Mouse (Mus musculus): Measurements from ENCODE around the gene Gm4737. TPM values are rescaled to one million over a fixed set of nuclear protein-coding genes. Genes with fewer than 3 reads are reported as not detected.

Gene Gm4737
- total RNA-seq, 2 experiments from 2014 or later: 12.5 to 17.5 TPM

Other genes with a start within 250 kb of the Gm4737 start
- gene Phldb2, start 201.5 kb downstream of the Gm4737 start, total RNA-seq (2021): 1 to 10 TPM; 6.1 to 8.1 TPM
- gene Plcxd2, start 144.9 kb downstream of the Gm4737 start, total RNA-seq (2021): under 1 TPM; 0.22 to 0.26 TPM
- gene Cd96, start 34.8 kb downstream of the Gm4737 start, total RNA-seq (2021): not detected